In genomic region chr4:65762116-65762515, GRCm38 (mm10) we compare ENCODE assay signal across 29 mouse cellular contexts.
DNase-seq lines count a peak whose midpoint lies in the region; ATAC-seq and TF ChIP-seq lines count a peak whose summit lies in the region.
"Had no signal": no experiment of that assay in that cellular context is flagged by ENCODE, and none has a peak within 500 bp of the region (broad histone marks: within the 10 kb centered on the region; RNA-seq: fewer than 3 reads in every experiment).

No protein-coding gene starts in this region.

- no peaks in the 10 kb centered on the region for H3K4me1 ChIP-seq in liver, adult 2 months (ENCODE audit: control insufficient read depth, insufficient read depth, low read length)
- no peaks in the 10 kb centered on the region for H3K4me1 ChIP-seq in liver, embryonic 12.5 days
- H3K4me1 ChIP-seq: forebrain, embryonic 15.5 days; liver, embryonic 13.5 days; stomach, embryonic 15.5 days had no signal

- no peaks in the 10 kb centered on the region for H3K27me3 ChIP-seq in liver, adult 2 months (ENCODE audit: control insufficient read depth, insufficient read depth, low read length)
- no peaks in the 10 kb centered on the region for H3K27me3 ChIP-seq in liver, embryonic 12.5 days (replicated peaks)
- H3K27me3 ChIP-seq: forebrain, embryonic 15.5 days; limb, embryonic 13.5 days; liver, embryonic 13.5 days; midbrain, embryonic 15.5 days; stomach, embryonic 15.5 days had no signal

- no peak overlapping the region for H3K4me3 ChIP-seq in liver, adult 2 months (ENCODE audit: insufficient read depth, low read depth, low read length)
- H3K4me3 ChIP-seq in liver, embryonic 12.5 days: no peak overlapping the region
- H3K4me3 ChIP-seq: erythroblast, embryonic 14.5 days; forebrain, embryonic 15.5 days; left cerebral cortex, adult 2 months; limb, embryonic 13.5 days; liver, embryonic 13.5 days; midbrain, embryonic 10.5 days; midbrain, embryonic 15.5 days; stomach, embryonic 15.5 days had no signal

- no peak for TF ChIP-seq CTCF in liver, adult 2 months (IDR thresholded peaks at IDR 0.05; ENCODE audit: low read depth, low read length)

- no peak overlapping the region for H3K4me2 ChIP-seq in liver, embryonic 12.5 days
- H3K4me2 ChIP-seq: forebrain, embryonic 15.5 days; heart, embryonic 11.5 days; hindbrain, embryonic 14.5 days; limb, embryonic 13.5 days; liver, embryonic 13.5 days; midbrain, embryonic 15.5 days; stomach, embryonic 15.5 days had no signal

- ATAC-seq in liver, embryonic 12.5 days: no peak
- ATAC-seq: activated CD4-positive, CD25-positive, alpha-beta regulatory T cell, adult 4 months; forebrain, embryonic 15.5 days; intestine, postnatal 0 days; midbrain, embryonic 15.5 days had no signal

- WGBS in liver, adult 2 months: 82% methylated on average over 3 of the region's 3 CpGs
- 80% methylated on average over 3 of the region's 3 CpGs for WGBS in liver, embryonic 12.5 days (ENCODE audit: insufficient replicate concordance)

- no peak overlapping the region for H3K9ac ChIP-seq in liver, adult 2 months (ENCODE audit: low read depth, low read length)
- no peak overlapping the region for H3K9ac ChIP-seq in liver, embryonic 12.5 days
- H3K9ac ChIP-seq: forebrain, embryonic 15.5 days; hindbrain, embryonic 14.5 days; limb, embryonic 13.5 days; liver, embryonic 13.5 days; midbrain, embryonic 15.5 days; stomach, embryonic 15.5 days had no signal

- no peak overlapping the region for H3K27ac ChIP-seq in liver, adult 2 months (replicated peaks; ENCODE audit: insufficient read depth, low read depth, low read length)
- no peak overlapping the region for H3K27ac ChIP-seq in liver, embryonic 12.5 days
- H3K27ac ChIP-seq: forebrain, embryonic 15.5 days; hindbrain, embryonic 14.5 days; left cerebral cortex, adult 2 months; limb, embryonic 13.5 days; liver, embryonic 13.5 days; midbrain, embryonic 10.5 days; midbrain, embryonic 15.5 days; stomach, embryonic 15.5 days had no signal

- no peak for TF ChIP-seq POLR2A in liver, adult 2 months (IDR thresholded peaks at IDR 0.05; ENCODE audit: extremely low read depth, insufficient read depth, low read length)

- no peaks in the 10 kb centered on the region for H3K79me2 ChIP-seq in liver, adult 2 months (ENCODE audit: control insufficient read depth, insufficient read depth, low read length)

- no peaks in the 10 kb centered on the region for H3K9me3 ChIP-seq in liver, embryonic 12.5 days (replicated peaks)
- H3K9me3 ChIP-seq: forebrain, embryonic 15.5 days; limb, embryonic 13.5 days; liver, embryonic 13.5 days; midbrain, embryonic 10.5 days; midbrain, embryonic 15.5 days; stomach, embryonic 15.5 days had no signal

- H3K36me3 ChIP-seq in liver, adult 2 months (ENCODE audit: control insufficient read depth, insufficient read depth, low read length): no peaks in the 10 kb centered on the region
- H3K36me3 ChIP-seq in liver, embryonic 12.5 days: no peaks in the 10 kb centered on the region
- H3K36me3 ChIP-seq: forebrain, embryonic 15.5 days; limb, embryonic 13.5 days; liver, embryonic 13.5 days; midbrain, embryonic 10.5 days; midbrain, embryonic 15.5 days; stomach, embryonic 15.5 days had no signal

- intact Hi-C loops in heart, postnatal 36 days (cut with DNase I): no loop called here

- peak; percentile 6 for DNase-seq in liver, adult 2 months (ENCODE audit: extremely low read depth, low read depth, low spot score)
- DNase-seq in cerebellum, adult 18-20 months: peak; percentile 66 to 72
- peak; percentile 82 for DNase-seq in cerebellum, adult 9-11 months
- DNase-seq in urinary bladder, postnatal 36 days (ENCODE audit: low spot score in 2 of 2): no peak
- no peak for DNase-seq in lung, postnatal 36 days
- no peak for DNase-seq in heart, postnatal 36 days
- DNase-seq: adrenal gland, adult 2 months; B cell, adult 2 months; gastrocnemius, postnatal 25 days; heart, adult 11 months; kidney, adult 9 months; kidney, postnatal 10 days; layer of hippocampus, adult 9-11 months; liver, embryonic 13.5 days; lung, adult 18-20 months; lung, postnatal 14 days; right cerebral cortex, postnatal 25 days had no signal

Comparison
In these comparisons a context has a peak if more than half of its experiments do, and no peak if none do; other contexts are left out.
1. DNase-seq: peak in liver, adult 2 months (single experiment), cerebellum, adult 18-20 months (2 of 2) and cerebellum, adult 9-11 months (single experiment); none in urinary bladder, postnatal 36 days (0 of 2), lung, postnatal 36 days (single experiment) and heart, postnatal 36 days (0 of 2).